Mouse (Mus musculus) cerebellum, postnatal 4 days (tissue): ENCODE measurements around the gene Xpa.

Source experiments
- DNase-seq, 2 experiments: peaks; one replicate each; pipeline ENCODE4 v3.0.0; 2022; ENCODE audit warnings: low spot score in 2 of 2, mixed read lengths in 1 of 2

The Xpa gene

DNA sequence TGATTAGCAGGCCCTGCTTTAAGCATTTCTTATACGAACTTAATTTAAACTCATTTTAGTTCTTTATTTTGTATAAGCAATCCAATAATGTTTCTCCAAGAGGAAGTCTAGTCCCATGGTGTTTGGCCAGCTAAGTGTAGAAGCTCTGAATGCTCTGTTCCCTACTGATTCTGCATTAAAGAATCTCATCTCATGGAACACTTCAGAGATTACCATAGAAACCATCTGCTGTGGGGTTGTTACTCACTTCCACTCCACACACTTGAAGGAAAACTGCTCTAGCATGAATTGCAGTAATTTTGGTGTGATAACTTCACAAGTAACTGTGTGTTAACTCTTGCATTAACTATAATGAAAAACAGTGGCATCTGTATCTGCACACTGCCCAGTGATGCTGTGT lies 49.2 kb downstream of the Xpa start:
- no peak for DNase-seq

GRCm38 (mm10) chr4:46144323-46144722 lies 51.8 kb downstream of the Xpa start:
- DNase-seq = no peak

GRCm38 (mm10) chr4:46138287-46139222 lies 57.6 kb downstream of the Xpa start, which contains the start of the genes Ncbp1 and Tstd2:
TSS of gene Ncbp1 (plus strand) at chr4:46138613.
TSS of gene Tstd2 (minus strand) at chr4:46138694.
- DNase-seq = peak; percentile 71 to 90

DNA sequence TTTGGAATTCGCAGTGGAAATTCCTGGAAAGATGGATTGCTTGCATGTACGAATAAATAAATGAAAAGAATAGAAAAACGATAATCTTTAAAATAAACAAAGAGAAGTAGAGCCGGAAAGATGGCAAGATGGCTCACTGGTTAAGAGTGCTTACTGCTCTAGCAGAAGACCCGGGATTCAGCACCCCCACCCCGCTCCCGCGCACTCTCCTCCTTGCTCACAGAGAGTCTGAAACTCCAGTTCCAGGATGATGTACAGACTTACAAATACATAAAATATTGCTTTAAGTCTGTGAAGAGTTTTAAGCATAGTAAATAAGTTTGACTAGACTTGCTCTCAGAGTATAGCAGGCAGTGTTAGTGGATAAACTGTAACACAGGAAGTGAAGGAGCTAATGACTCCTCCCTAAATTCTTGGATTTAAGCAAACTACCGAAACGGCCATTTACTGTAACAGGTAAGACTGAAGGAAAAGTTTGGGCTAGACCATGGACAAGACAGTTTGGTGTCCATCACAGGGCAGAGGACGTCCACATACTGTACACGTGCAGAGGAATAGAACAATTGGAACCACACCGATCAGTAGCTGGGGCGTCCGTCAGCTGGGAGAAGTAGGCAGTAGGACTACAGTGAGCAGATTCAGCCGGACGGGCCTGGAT lies 58.4 kb downstream of the Xpa start:
- DNase-seq = no peak

GRCm38 (mm10) chr4:46131791-46132190 lies 64.3 kb downstream of the Xpa start:
- no peak for DNase-seq

- peak in 1 of 2 experiments; percentile 60 for DNase-seq
Observed at GRCm38 (mm10) chr4:46130221-46130620, 65.9 kb downstream of the Xpa start.

DNA sequence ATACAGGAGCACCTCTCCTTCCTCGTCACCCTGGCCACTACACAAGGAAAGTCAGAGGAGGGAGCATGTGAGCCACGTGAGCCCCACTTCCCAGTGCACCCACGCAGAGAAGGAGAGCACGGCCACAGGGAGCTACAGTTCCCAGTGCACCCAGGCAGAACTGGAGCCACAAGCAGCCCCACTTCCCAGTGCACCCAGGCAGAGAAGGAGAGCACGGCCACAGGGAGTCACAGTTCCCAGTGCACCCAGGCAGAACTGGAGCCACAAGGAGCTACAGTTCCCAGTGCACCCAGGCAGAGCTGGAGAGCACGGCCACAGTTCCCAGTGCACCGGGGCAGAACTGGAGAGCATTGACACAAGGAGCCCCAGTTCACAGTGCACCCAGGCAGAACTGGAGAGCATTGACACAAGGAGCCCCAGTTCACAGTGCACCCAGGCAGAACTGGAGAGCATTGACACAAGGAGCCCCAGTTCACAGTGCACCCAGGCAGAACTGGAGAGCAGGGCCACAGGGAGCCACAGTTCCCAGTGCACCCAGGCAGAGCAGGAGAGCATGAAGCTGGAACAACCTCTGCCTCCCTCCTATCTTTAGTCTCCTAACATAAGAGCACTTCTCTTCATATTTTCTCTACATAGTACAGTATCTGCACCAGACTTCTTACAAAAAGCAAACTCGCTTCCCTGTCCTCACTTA lies 66.7 kb downstream of the Xpa start:
- DNase-seq = no peak

- peak; percentile 58 to 82 for DNase-seq
Observed at GRCm38 (mm10) chr4:46126541-46126940, 69.6 kb downstream of the Xpa start.

DNA sequence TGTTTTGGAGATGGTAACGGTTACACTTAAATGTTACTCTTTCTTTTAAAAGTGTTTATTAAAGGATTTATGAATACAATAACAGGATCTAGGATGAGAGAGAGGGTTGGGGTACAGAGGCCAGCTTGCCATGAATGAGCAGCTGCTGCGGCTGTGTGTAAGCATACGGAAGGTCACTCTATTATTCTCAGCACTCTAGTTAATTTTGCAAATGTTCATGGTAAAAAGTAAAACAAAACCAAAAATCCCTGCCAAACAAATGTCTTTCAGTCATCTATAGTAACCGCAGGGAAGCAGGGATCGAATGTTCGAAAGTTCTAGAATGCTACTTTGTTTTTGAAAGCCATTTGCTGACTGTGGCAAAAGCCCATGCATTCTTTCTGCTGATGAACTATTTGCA lies 72.8 kb downstream of the Xpa start:
- no peak for DNase-seq

DNA sequence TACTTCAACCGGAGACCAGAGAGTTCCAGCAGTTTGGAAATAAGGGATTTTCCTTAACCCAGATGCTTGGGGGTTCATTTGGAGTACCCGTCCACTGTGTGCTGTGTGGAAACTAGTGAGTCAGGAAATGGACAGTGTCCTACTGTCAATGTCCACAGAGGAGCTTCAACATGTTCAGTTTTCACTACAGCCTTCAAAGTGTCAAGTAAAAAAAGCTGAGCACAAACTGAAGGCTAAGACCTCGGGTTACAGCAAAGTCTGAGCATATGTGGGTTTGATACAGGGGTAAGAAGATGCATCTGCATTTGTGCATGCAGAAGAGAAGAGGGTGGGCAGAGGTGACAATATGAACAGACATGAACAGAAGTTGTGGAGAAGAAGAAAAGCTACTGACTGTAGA lies 75.3 kb downstream of the Xpa start:
- no peak for DNase-seq

GRCm38 (mm10) chr4:46119514-46120094 lies 76.5 kb downstream of the Xpa start:
- DNase-seq = no peak

GRCm38 (mm10) chr4:46117536-46117935 lies 78.6 kb downstream of the Xpa start:
- DNase-seq = no peak

GRCm38 (mm10) chr4:46116544-46117175 lies 79.5 kb downstream of the Xpa start:
- peak in 1 of 2 experiments; percentile 41 for DNase-seq

- no peak for DNase-seq
Observed at GRCm38 (mm10) chr4:46115308-46115707, 80.8 kb downstream of the Xpa start.

DNA sequence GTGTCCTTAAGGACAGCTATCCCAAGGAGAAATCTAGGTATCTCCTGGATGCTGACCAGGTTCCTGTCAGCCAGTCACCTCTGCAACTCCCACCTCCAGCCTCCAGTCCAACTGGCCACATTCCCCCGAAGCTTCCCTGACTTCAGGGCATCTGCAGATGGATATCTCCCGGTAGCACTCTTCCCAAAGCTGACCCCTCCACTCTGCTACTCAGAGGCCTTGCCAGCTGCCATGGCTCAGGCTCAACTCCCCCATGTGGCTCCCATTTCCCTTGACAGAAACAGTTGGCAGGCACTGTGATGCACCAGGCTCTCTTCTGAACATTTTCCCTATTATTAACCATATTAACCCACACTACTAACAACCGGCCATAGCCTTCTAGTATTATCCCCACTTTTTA lies 84.8 kb downstream of the Xpa start:
- peak in 1 of 2 experiments; percentile 40 for DNase-seq

DNA sequence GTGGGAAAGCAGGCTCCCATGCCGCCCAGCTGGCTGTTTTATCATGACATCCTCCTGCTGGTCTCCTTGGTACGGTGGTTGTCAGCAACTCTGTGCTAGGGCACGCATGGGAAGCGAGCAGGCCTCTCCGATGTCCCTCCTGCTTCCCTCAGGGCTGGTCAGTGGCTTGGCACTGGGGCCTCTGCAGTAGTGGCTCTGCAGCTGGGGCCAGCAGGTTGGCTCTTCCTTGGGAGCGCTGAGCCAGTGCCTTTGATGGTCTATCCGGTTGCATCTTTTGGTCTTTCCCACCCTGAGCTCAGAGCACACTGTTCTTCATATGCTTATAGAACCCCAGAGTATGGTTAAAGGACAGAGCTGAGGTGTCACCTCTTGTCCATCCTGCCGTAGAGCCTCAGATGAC lies 86.0 kb downstream of the Xpa start:
- no peak for DNase-seq
